Mouse (Mus musculus) myocyte (in vitro differentiated cells): Measurements from ENCODE around the gene Il5. TPM values are rescaled to one million over a fixed set of nuclear protein-coding genes. Genes with fewer than 3 reads are reported as not detected.

Experiments used
- H3K27me3 ChIP-seq: one replicate; pipeline ENCODE4 v1.6.1; 2011; ENCODE audit not compliant: control insufficient read depth, insufficient read depth, insufficient read length
- H3K36me3 ChIP-seq: one replicate; pipeline ENCODE4 v1.6.1; 2011; ENCODE audit not compliant: control insufficient read depth, insufficient read depth
- H3K4me2 ChIP-seq: one replicate; pipeline ENCODE4 v1.6.1; 2011; ENCODE audit warnings: low read depth, control low read depth
- H3K4me3 ChIP-seq: one replicate; pipeline ENCODE4 v1.5.1; 2011; ENCODE audit warnings: mild to moderate bottlenecking, control low read depth, moderate library complexity
- H3K79me2 ChIP-seq: one replicate; pipeline ENCODE4 v1.6.1; 2011; ENCODE audit not compliant: control insufficient read depth, insufficient read depth
- H3ac ChIP-seq: one replicate; pipeline ENCODE4 v1.6.1; 2011; ENCODE audit not compliant: control insufficient read depth, insufficient read length
- CEBPB ChIP-seq: IDR thresholded peaks from 2 replicates; pipeline ENCODE4 v1.6.1; 2011; ENCODE audit warnings: mild to moderate bottlenecking, moderate library complexity; ENCODE audit not compliant: poor library complexity, insufficient read depth, severe bottlenecking
- E2F4 ChIP-seq: IDR thresholded peaks from one replicate; pipeline ENCODE4 v1.6.1; 2011; ENCODE audit warnings: mild to moderate bottlenecking, control low read depth, moderate library complexity; ENCODE audit not compliant: insufficient read depth
- MAX ChIP-seq: IDR thresholded peaks from one replicate; pipeline ENCODE4 v1.6.1; 2011; ENCODE audit warnings: low read depth, mild to moderate bottlenecking, control low read depth
- MYOD1 ChIP-seq, 3 experiments: IDR thresholded peaks; one replicate each; pipeline ENCODE4 v1.6.1; 2011; ENCODE audit warnings: control low read depth in 2 of 3, low read depth in 2 of 3, mild to moderate bottlenecking in 2 of 3, moderate library complexity in 1 of 3; ENCODE audit not compliant: insufficient read length in 2 of 3, control insufficient read depth in 1 of 3
- MYOG ChIP-seq, 3 experiments: IDR thresholded peaks; one replicate each; pipeline ENCODE4 v1.6.1; 2011; ENCODE audit warnings: control low read depth in 2 of 3, low read depth in 2 of 3, mild to moderate bottlenecking in 2 of 3; ENCODE audit not compliant: insufficient read length in 2 of 3, control insufficient read depth in 1 of 3, insufficient read depth in 1 of 3
- POLR2A ChIP-seq: IDR thresholded peaks from one replicate; pipeline ENCODE4 v1.6.1; 2011; ENCODE audit warnings: low read depth, mild to moderate bottlenecking, control low read depth, moderate library complexity; ENCODE audit not compliant: insufficient read length
- POLR2AphosphoS2 ChIP-seq: IDR thresholded peaks from one replicate; pipeline ENCODE4 v1.6.1; 2011; ENCODE audit warnings: low read depth, control low read depth; ENCODE audit not compliant: insufficient read length
- REST ChIP-seq: IDR thresholded peaks from one replicate; pipeline ENCODE4 v1.6.1; 2011; ENCODE audit warnings: mild to moderate bottlenecking, control low read depth, moderate library complexity; ENCODE audit not compliant: insufficient read depth, insufficient read length
- SRF ChIP-seq: IDR thresholded peaks from one replicate; pipeline ENCODE4 v1.6.1; 2011; ENCODE audit warnings: low read depth; ENCODE audit not compliant: control insufficient read depth, insufficient read length
- TCF12 ChIP-seq: IDR thresholded peaks from one replicate; pipeline ENCODE4 v1.6.1; 2011; ENCODE audit warnings: mild to moderate bottlenecking, control low read depth; ENCODE audit not compliant: poor library complexity, insufficient read depth, severe bottlenecking
- TCF3 ChIP-seq: IDR thresholded peaks from one replicate; pipeline ENCODE4 v1.6.1; 2011; ENCODE audit warnings: low read depth, control low read depth; ENCODE audit not compliant: insufficient read length
- USF1 ChIP-seq: IDR thresholded peaks from one replicate; pipeline ENCODE4 v1.6.1; 2011; ENCODE audit warnings: low read depth, mild to moderate bottlenecking, control low read depth, moderate library complexity
- polyA plus RNA-seq: library from polyadenylated mRNA; unstranded; fragments of >200 nt; fragmentation: generic; extraction: Trizol; gene quantifications from one replicate; pipeline ENCODE4 v1.2.1, GENCODE M21; 2012; ENCODE audit warnings: missing spikeins

Il5 gene
- polyA plus RNA-seq, 1 experiment, result not detected

GRCm38 (mm10) chr11:53736771-53737572 is 16.4 kb downstream of the Il5 start:
- Histone ChIP-seq H3K27me3 (no peaks in the 10 kb centered on the region), H3K79me2 (no peaks in the 10 kb centered on the region), H3K4me3 (no peak overlapping the region), H3ac (no peak overlapping the region), H3K36me3 (no peaks in the 10 kb centered on the region), H3K4me2 (no peak overlapping the region)
- no peak for TF ChIP-seq E2F4
- no peak for TF ChIP-seq REST
- no peak for TF ChIP-seq POLR2A
- TF ChIP-seq TCF12, result no peak
- no peak for TF ChIP-seq MAX
- no peak for TF ChIP-seq POLR2AphosphoS2
- no peak for TF ChIP-seq TCF3
- TF ChIP-seq MYOG (IDR thresholded peaks at IDR 0.05; ENCODE audit: control insufficient read depth in 1 of 3, insufficient read depth in 1 of 3, insufficient read length in 2 of 3, low read depth in 2 of 3), result no peak
- TF ChIP-seq CEBPB, result no peak

DNA sequence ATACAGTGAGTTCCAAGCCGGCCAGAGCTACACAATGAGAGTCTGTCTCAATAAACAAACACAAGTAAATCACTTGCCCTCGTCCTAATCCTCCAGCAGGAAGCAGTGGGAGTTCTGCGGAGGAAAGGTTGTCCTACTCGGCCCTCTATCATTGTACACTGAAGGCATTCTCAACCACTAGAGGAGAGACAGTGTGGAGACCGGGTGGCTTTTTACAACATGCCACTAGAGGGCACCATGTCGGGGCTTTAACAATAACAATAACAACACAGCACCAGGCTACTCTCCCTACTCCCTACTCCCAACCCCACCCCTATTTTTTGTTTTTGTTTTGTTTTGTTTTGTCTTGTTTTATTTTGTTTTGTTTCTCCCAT is 17.0 kb downstream of the Il5 start:
- TF ChIP-seq REST (no peak), POLR2AphosphoS2 (no peak), MYOD1 (IDR thresholded peaks at IDR 0.05; ENCODE audit: control insufficient read depth in 1 of 3, insufficient read length in 2 of 3, low read depth in 2 of 3) (no peak), E2F4 (no peak), MYOG (IDR thresholded peaks at IDR 0.05; ENCODE audit: control insufficient read depth in 1 of 3, insufficient read depth in 1 of 3, insufficient read length in 2 of 3, low read depth in 2 of 3) (no peak), POLR2A (no peak), MAX (no peak), TCF3 (no peak), TCF12 (no peak), CEBPB (no peak), SRF (no peak), USF1 (no peak)
- Histone ChIP-seq H3K4me2 (no peak overlapping the region), H3ac (no peak overlapping the region), H3K36me3 (no peaks in the 10 kb centered on the region), H3K4me3 (no peak overlapping the region), H3K79me2 (no peaks in the 10 kb centered on the region), H3K27me3 (no peaks in the 10 kb centered on the region)

DNA sequence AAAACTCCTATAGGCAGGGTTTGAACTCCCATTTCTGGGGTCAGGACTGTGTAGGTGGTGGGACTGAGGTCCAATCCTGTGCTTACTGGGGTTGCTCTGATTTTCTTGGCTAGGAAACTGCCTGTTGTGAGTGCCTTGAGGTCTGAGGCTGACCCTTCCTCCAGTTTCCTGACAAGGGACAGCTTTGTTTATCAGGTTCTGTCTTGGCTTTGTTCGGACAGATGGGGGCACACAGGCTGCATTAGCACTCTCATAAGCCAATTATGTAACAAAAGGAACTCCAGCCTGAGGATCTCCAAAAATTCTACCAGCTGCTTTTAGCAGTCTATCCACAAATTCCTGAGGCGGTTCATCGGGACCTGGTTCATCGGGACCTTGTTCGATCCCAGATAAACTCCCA is 21.8 kb downstream of the Il5 start:
- no peak overlapping the region for H3K4me2 ChIP-seq
- TF ChIP-seq SRF, result no peak
- no peak for TF ChIP-seq USF1
- no peak for TF ChIP-seq POLR2A
- TF ChIP-seq TCF3, result no peak
- no peak for TF ChIP-seq TCF12
- no peak for TF ChIP-seq MAX
- TF ChIP-seq E2F4, result no peak
- TF ChIP-seq MYOG (IDR thresholded peaks at IDR 0.05; ENCODE audit: control insufficient read depth in 1 of 3, insufficient read depth in 1 of 3, insufficient read length in 2 of 3, low read depth in 2 of 3), result no peak
- TF ChIP-seq CEBPB, result no peak
- TF ChIP-seq POLR2AphosphoS2, result no peak
- no peak for TF ChIP-seq REST
- no peaks in the 10 kb centered on the region for H3K36me3 ChIP-seq
- no peak overlapping the region for H3ac ChIP-seq
- H3K27me3 ChIP-seq, result no peaks in the 10 kb centered on the region
- no peak overlapping the region for H3K4me3 ChIP-seq
- H3K79me2 ChIP-seq, result no peaks in the 10 kb centered on the region

DNA sequence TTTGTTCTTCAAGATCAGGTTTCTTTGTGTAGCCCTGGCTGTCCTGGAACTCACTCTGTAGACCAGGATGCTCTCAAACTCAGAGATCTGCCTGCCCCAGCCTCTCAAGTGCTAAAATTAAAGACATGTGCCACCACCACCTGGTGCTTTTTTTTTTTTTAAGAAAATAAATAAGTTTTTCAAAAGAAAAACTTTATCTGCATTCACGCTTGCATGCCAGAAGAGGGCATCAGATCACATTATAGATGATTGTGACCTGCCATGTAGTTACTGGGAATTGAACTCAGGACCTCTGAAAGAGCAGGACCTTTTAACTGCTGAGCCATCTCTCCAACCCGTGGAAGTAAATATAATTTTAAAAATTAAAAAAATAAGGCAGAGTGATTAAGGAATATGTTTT is 24.7 kb downstream of the Il5 start:
- TF ChIP-seq SRF (no peak), REST (no peak), POLR2AphosphoS2 (no peak), MYOG (IDR thresholded peaks at IDR 0.05; ENCODE audit: control insufficient read depth in 1 of 3, insufficient read depth in 1 of 3, insufficient read length in 2 of 3, low read depth in 2 of 3) (no peak), USF1 (no peak), CEBPB (no peak), TCF3 (no peak), MYOD1 (IDR thresholded peaks at IDR 0.05; ENCODE audit: control insufficient read depth in 1 of 3, insufficient read length in 2 of 3, low read depth in 2 of 3) (no peak), E2F4 (no peak), MAX (no peak), TCF12 (no peak), POLR2A (no peak)
- Histone ChIP-seq H3ac (no peak overlapping the region), H3K4me2 (no peak overlapping the region), H3K27me3 (no peaks in the 10 kb centered on the region), H3K4me3 (no peak overlapping the region), H3K36me3 (no peaks in the 10 kb centered on the region), H3K79me2 (no peaks in the 10 kb centered on the region)

GRCm38 (mm10) chr11:53747985-53748384 is 27.4 kb downstream of the Il5 start:
- Histone ChIP-seq H3K27me3 (no peaks in the 10 kb centered on the region), H3K4me2 (no peak overlapping the region), H3K79me2 (no peaks in the 10 kb centered on the region), H3K4me3 (no peak overlapping the region), H3ac (no peak overlapping the region), H3K36me3 (no peaks in the 10 kb centered on the region)
- TF ChIP-seq POLR2AphosphoS2 (no peak), MAX (no peak), MYOG (IDR thresholded peaks at IDR 0.05; ENCODE audit: control insufficient read depth in 1 of 3, insufficient read depth in 1 of 3, insufficient read length in 2 of 3, low read depth in 2 of 3) (no peak), SRF (no peak)
